Mouse (Mus musculus) midbrain, embryonic 15.5 days (tissue): ENCODE results near the gene Lsm14b. TPM values are rescaled to one million over a fixed set of nuclear protein-coding genes. Genes with fewer than 3 reads are reported as not detected.

ENCODE experiments used
- ATAC-seq: fragments of 200-750 bp; cut with Nextera tagmentation; replicated peaks from 2 replicates; pipeline ENCODE4 v1.8.0; 2017; ENCODE audit warnings: moderate TSS enrichment
- H3K27ac ChIP-seq: fragments of 300-500 bp; sonication (generic); 2 replicates; pipeline ENCODE4 v1.5.1; 2015; ENCODE audit warnings: mild to moderate bottlenecking, inconsistent platforms
- H3K27me3 ChIP-seq: fragments of 300-500 bp; sonication (generic); replicated peaks from 2 replicates; pipeline ENCODE4 v1.6.1; 2015; ENCODE audit warnings: inconsistent platforms
- H3K36me3 ChIP-seq: fragments of 300-500 bp; sonication (generic); replicated peaks from 2 replicates; pipeline ENCODE4 v1.6.1; 2015; ENCODE audit warnings: inconsistent platforms
- H3K4me1 ChIP-seq: fragments of 300-500 bp; sonication (generic); 2 replicates; pipeline ENCODE4 v1.6.1; 2015; ENCODE audit warnings: inconsistent platforms
- H3K4me2 ChIP-seq: fragments of 300-500 bp; sonication (generic); 2 replicates; pipeline ENCODE4 v1.6.1; 2015; ENCODE audit warnings: inconsistent platforms, mild to moderate bottlenecking, moderate library complexity
- H3K4me3 ChIP-seq: fragments of 300-500 bp; sonication (generic); 2 replicates; pipeline ENCODE4 v1.5.1; 2015; ENCODE audit warnings: mild to moderate bottlenecking, inconsistent platforms
- H3K9ac ChIP-seq: fragments of 300-500 bp; sonication (generic); 2 replicates; pipeline ENCODE4 v1.6.1; 2015; ENCODE audit warnings: mild to moderate bottlenecking, inconsistent platforms
- H3K9me3 ChIP-seq: fragments of 300-500 bp; sonication (generic); 2 replicates; pipeline ENCODE4 v1.6.1; 2016; ENCODE audit warnings: inconsistent platforms
- WGBS: fragments of 180-500 bp; shearing (Covaris S2); methylation state at CpG from one replicate; pipeline ENCODE4 v1.1.7; 2015; ENCODE audit warnings: mixed read lengths; 5-methylcytosine and 5-hydroxymethylcytosine counted together
- polyA plus RNA-seq: library from polyadenylated mRNA; unstranded; fragments of >200 nt; fragmentation: Nextera tagmentation; extraction: Ambion mirVana; gene quantifications from 2 replicates; pipeline ENCODE4 v1.2.1, GENCODE M21; 2015

Gene Lsm14b
- polyA plus RNA-seq, 1 experiment from 2014 or later = 21.0 TPM

DNA sequence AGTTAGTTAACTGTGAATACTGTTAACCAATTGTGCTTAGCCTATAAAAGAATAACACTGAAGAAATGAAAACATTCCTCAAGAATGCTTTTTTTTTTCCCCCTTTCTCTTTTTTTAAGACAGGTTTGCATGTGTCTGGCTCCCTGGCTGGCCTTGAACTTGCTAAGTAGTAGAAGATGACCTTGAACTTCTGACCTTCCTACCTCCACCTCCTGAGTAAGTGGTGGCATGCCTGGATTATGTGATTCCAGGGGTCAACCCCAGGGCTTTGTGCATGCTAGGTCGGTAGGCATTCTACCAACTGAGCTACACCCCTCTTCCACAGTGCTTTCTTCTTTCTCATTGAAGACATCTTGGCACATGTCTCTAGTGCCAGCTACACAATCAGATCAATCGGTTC, 46.9 kb downstream of the Lsm14b start:
- peaks cover 15% of the 10 kb centered on the region for H3K4me1 ChIP-seq
- ATAC-seq = no peak
- peak overlapping the region; percentile 75 for H3K4me2 ChIP-seq
- no peaks in the 10 kb centered on the region for H3K9me3 ChIP-seq
- H3K9ac ChIP-seq = no peak overlapping the region
- no peaks in the 10 kb centered on the region for H3K27me3 ChIP-seq
- H3K27ac ChIP-seq = no peak overlapping the region
- no peak overlapping the region for H3K4me3 ChIP-seq
- peaks cover 17% of the 10 kb centered on the region; the same call in 1 of the 2 replicates for H3K36me3 ChIP-seq
- 76% methylated on average over 2 of the region's 2 CpGs for WGBS

- H3K27ac ChIP-seq = no peak overlapping the region
- H3K4me1 ChIP-seq = peaks cover 15% of the 10 kb centered on the region
- no peak overlapping the region for H3K4me2 ChIP-seq
- ATAC-seq = no peak
- no peaks in the 10 kb centered on the region for H3K27me3 ChIP-seq
- whole genome bisulfite sequencing = 90% methylated on average over 7 of the region's 7 CpGs
- no peak overlapping the region for H3K9ac ChIP-seq
- H3K4me3 ChIP-seq = no peak overlapping the region
- peaks cover 9% of the 10 kb centered on the region; the same call in 1 of the 2 replicates for H3K36me3 ChIP-seq
- no peaks in the 10 kb centered on the region for H3K9me3 ChIP-seq
Measured at GRCm38 (mm10) chr2:180072886-180073285, 48.1 kb downstream of the Lsm14b start.

DNA sequence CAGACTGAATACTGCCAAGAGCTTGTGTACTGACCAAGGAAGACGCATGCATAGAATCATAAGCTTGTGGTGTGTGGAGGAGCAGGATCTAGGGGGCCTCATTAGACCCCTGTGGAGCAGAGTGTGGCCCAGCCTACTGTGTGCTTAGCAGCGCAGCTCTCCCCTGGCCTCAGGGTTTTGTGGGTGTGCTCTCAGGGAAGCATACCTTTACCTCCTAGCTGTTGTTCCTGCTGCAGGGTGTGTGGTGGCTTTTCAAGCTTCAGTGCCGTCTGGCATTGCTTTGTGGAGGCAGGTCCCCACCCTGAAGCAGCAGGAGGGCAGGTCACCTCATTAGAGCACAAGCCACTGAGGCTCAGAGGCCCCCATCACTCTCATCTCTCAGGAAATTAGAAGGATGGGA, 52.8 kb downstream of the Lsm14b start:
- H3K4me2 ChIP-seq = no peak overlapping the region
- H3K4me1 ChIP-seq = no peaks in the 10 kb centered on the region
- H3K27me3 ChIP-seq = no peaks in the 10 kb centered on the region
- H3K9ac ChIP-seq = no peak overlapping the region
- ATAC-seq = no peak
- no peaks in the 10 kb centered on the region for H3K9me3 ChIP-seq
- H3K27ac ChIP-seq = no peak overlapping the region
- no peak overlapping the region for H3K4me3 ChIP-seq
- 68% methylated on average over 3 of the region's 3 CpGs for WGBS
- 0 out of 2 replicates have a peak, but pooled peaks cover 3% of the 10 kb centered on the region for H3K36me3 ChIP-seq

GRCm38 (mm10) chr2:180080680-180081079, 55.9 kb downstream of the Lsm14b start:
- no peak overlapping the region for H3K27ac ChIP-seq
- H3K36me3 ChIP-seq = 0 out of 2 replicates have a peak, but pooled peaks cover 3% of the 10 kb centered on the region
- 94% methylated on average over 8 of the region's 8 CpGs for WGBS
- no peak overlapping the region for H3K4me3 ChIP-seq
- no peak for ATAC-seq
- H3K9me3 ChIP-seq = no peaks in the 10 kb centered on the region
- no peaks in the 10 kb centered on the region for H3K27me3 ChIP-seq
- H3K4me2 ChIP-seq = no peak overlapping the region
- H3K4me1 ChIP-seq = no peaks in the 10 kb centered on the region
- no peak overlapping the region for H3K9ac ChIP-seq

DNA sequence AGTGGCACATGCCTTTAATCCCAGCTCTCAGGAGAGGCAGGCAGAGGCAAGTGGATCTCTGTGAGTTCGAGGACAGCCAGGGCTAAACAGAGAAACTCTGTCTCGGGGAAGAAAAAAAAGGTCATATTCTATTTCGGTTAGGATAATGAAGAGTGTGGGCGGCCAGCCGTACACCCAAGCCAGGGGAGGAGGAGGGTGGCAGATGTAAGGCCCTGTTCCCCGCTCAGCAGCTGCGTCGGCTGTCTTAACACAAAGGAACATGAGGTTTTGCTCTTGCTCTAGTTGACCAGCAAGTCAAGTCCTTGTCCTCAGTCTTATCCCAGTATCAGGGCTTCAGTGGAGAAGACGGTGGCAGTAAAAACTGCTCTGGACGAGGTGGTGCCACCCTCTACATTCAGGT, 58.3 kb downstream of the Lsm14b start:
- Histone ChIP-seq H3K9me3 (no peaks in the 10 kb centered on the region), H3K27ac (no peak overlapping the region), H3K9ac (no peak overlapping the region), H3K27me3 (no peaks in the 10 kb centered on the region), H3K4me1 (no peaks in the 10 kb centered on the region), H3K36me3 (0 out of 2 replicates have a peak, but pooled peaks cover 3% of the 10 kb centered on the region), H3K4me2 (no peak overlapping the region), H3K4me3 (no peak overlapping the region)
- 91% methylated on average over 10 of the region's 10 CpGs for WGBS
- ATAC-seq = no peak

GRCm38 (mm10) chr2:180084565-180084964, 59.8 kb downstream of the Lsm14b start:
- Histone ChIP-seq H3K4me2 (no peak overlapping the region), H3K36me3 (0 out of 2 replicates have a peak, but pooled peaks cover 3% of the 10 kb centered on the region), H3K9ac (no peak overlapping the region), H3K27ac (no peak overlapping the region), H3K4me1 (no peaks in the 10 kb centered on the region), H3K27me3 (no peaks in the 10 kb centered on the region), H3K4me3 (no peak overlapping the region), H3K9me3 (no peaks in the 10 kb centered on the region)
- ATAC-seq = no peak
- 48% methylated on average over 3 of the region's 3 CpGs for WGBS

Other genes starting within 250 kb of the Lsm14b start
- gene Taf4, start 48.3 kb upstream of the Lsm14b start, polyA plus RNA-seq = 3.9 and 4.0 TPM in 2 replicates
- 521 and 530 TPM in 2 replicates for gene Psma7, start 17.4 kb downstream of the Lsm14b start, polyA plus RNA-seq
- 70.1 and 73.0 TPM in 2 replicates for gene Ss18l1, start 17.5 kb downstream of the Lsm14b start, polyA plus RNA-seq
- gene Mtg2, start 45.6 kb downstream of the Lsm14b start, polyA plus RNA-seq = 37.4 and 37.7 TPM in 2 replicates
- gene Hrh3, start 79.5 kb downstream of the Lsm14b start, polyA plus RNA-seq = 3.2 and 3.7 TPM in 2 replicates
- gene Osbpl2, start 94.3 kb downstream of the Lsm14b start, polyA plus RNA-seq = 80.3 and 81.2 TPM in 2 replicates
- gene Adrm1, start 146.5 kb downstream of the Lsm14b start, polyA plus RNA-seq = 205 and 213 TPM in 2 replicates
- gene Lama5, start 200.9 kb downstream of the Lsm14b start, polyA plus RNA-seq = 1.6 and 1.7 TPM in 2 replicates
- gene Rps21, start 232.4 kb downstream of the Lsm14b start, polyA plus RNA-seq = 284 and 315 TPM in 2 replicates
- gene Cables2, start 248.5 kb downstream of the Lsm14b start, polyA plus RNA-seq = 31.3 and 32.0 TPM in 2 replicates